Mouse (Mus musculus) stomach, postnatal 0 days (tissue): ENCODE measurements at regions not wholly inside any gene's neighbourhood (a gene's known extent, or its start where the extent isn't known, plus 50 kb on each side); places are given as distances from the start of the nearest gene placed in this dataset.

Experiments
- CTCF ChIP-seq: IDR thresholded peaks from 2 replicates; pipeline ENCODE4 v1.5.1; 2016; ENCODE audit warnings: antibody characterized with exemption, low read depth, mild to moderate bottlenecking, moderate library complexity
- EP300 ChIP-seq: optimal IDR thresholded peaks from 2 replicates; pipeline ENCODE3; 2016; ENCODE audit warnings: antibody characterized with exemption

DNA sequence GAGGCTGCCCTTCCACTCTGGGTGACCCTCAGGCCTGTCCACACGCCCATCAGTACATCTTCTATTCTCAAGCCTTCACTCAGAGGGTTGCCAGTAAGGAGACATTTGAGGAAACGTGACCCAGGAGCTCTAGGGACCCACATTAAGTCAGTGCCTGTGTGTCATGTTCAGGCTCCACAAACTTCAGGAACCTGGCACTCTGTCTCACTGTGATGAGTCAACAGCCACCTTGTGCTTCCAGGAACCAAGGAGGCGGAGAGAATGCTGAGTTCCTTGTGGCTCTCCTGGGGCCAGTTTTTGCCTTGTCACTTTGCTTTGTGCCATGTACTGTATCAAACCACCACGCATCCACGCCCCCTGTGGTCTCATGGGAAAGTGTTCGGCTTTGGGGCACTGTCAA is 104.4 kb downstream of the Abhd5 start:
- TF ChIP-seq CTCF (no peak), EP300 (no peak)
